Mouse (Mus musculus) C2C12 (cell line): Measurements from ENCODE around the gene Nlrc3.

ENCODE experiments used
- CEBPB ChIP-seq: IDR thresholded peaks from one replicate; pipeline ENCODE4 v1.6.1; 2011; ENCODE audit warnings: low read depth, mild to moderate bottlenecking, control low read depth, moderate library complexity
- CTCF ChIP-seq: IDR thresholded peaks from one replicate; pipeline ENCODE4 v1.5.1; 2011; ENCODE audit not compliant: control insufficient read depth, insufficient read depth, insufficient read length
- MYOD1 ChIP-seq: IDR thresholded peaks from one replicate; pipeline ENCODE4 v1.6.1; 2011; ENCODE audit warnings: low read depth; ENCODE audit not compliant: control insufficient read depth, insufficient read length
- MYOG ChIP-seq: IDR thresholded peaks from one replicate; pipeline ENCODE4 v1.6.1; 2011; ENCODE audit not compliant: control insufficient read depth, insufficient read length; ENCODE audit errors: extremely low read depth
- USF1 ChIP-seq: IDR thresholded peaks from one replicate; pipeline ENCODE4 v1.6.1; 2011; ENCODE audit warnings: low read depth, mild to moderate bottlenecking, control low read depth, moderate library complexity

GRCm38 (mm10) chr16:3959261-3959660 is 17.2 kb downstream of the Nlrc3 start:
- no peak for TF ChIP-seq CTCF
- TF ChIP-seq MYOD1: no peak
- TF ChIP-seq MYOG: no peak
- TF ChIP-seq USF1: no peak
- TF ChIP-seq CEBPB: no peak
